Mouse (Mus musculus) myocyte (in vitro differentiated cells): ENCODE results near the gene Pawr.

Experiments used
- CEBPB ChIP-seq: IDR thresholded peaks from 2 replicates; pipeline ENCODE4 v1.6.1; 2011; ENCODE audit warnings: mild to moderate bottlenecking, moderate library complexity; ENCODE audit not compliant: poor library complexity, insufficient read depth, severe bottlenecking
- POLR2A ChIP-seq: IDR thresholded peaks from one replicate; pipeline ENCODE4 v1.6.1; 2011; ENCODE audit warnings: low read depth, mild to moderate bottlenecking, control low read depth, moderate library complexity; ENCODE audit not compliant: insufficient read length
- SRF ChIP-seq: IDR thresholded peaks from one replicate; pipeline ENCODE4 v1.6.1; 2011; ENCODE audit warnings: low read depth; ENCODE audit not compliant: control insufficient read depth, insufficient read length

DNA sequence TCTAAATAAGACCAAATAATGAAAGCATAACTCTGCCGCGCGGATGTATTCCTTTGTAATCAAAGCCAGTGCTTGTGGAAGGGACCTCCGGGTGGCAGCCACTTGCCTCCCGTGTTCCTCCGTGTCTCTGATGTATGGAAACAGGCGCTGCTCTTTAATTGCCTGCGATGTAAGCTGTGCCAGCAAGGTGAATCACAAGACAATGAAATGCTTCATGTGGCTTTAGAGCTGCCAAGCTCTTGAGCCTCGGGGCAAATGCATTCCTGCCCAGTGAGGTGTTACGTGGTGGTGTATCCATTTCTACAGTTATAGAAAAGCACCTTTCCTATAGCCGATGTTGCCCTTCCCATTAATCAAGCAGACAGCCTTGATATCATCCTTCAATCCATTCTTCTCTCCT is 24.1 kb upstream of the Pawr start:
- no peak for TF ChIP-seq POLR2A
- TF ChIP-seq CEBPB = no peak
- TF ChIP-seq SRF = no peak
